Mouse (Mus musculus) heart, embryonic 13.5 days (tissue): ENCODE results near the gene I0C0044D17Rik. TPM values are rescaled to one million over a fixed set of nuclear protein-coding genes. Genes with fewer than 3 reads are reported as not detected.
A peak's percentile ranks its signal among the peaks of the same experiment; 100 is the strongest.

Experiments
- ATAC-seq: fragments of 200-750 bp; cut with Nextera tagmentation; 2 replicates; pipeline ENCODE4 v1.8.0; 2017; ENCODE audit warnings: moderate TSS enrichment; ENCODE audit not compliant: insufficient number of reproducible peaks, low FRiP score, low TSS enrichment; ENCODE audit errors: extremely low read depth
- H3K27ac ChIP-seq: fragments of 300-500 bp; sonication (generic); replicated peaks from 2 replicates; pipeline ENCODE4 v1.5.1; 2015; ENCODE audit warnings: moderate library complexity, mild to moderate bottlenecking, inconsistent platforms
- H3K27me3 ChIP-seq: fragments of 300-500 bp; sonication (generic); replicated peaks from 2 replicates; pipeline ENCODE4 v1.6.1; 2015; ENCODE audit warnings: mild to moderate bottlenecking, inconsistent platforms
- H3K36me3 ChIP-seq: fragments of 300-500 bp; sonication (generic); 2 replicates; pipeline ENCODE4 v1.6.1; 2015; ENCODE audit warnings: mild to moderate bottlenecking, inconsistent platforms
- H3K4me1 ChIP-seq: fragments of 300-500 bp; sonication (generic); 2 replicates; pipeline ENCODE4 v1.6.1; 2015; ENCODE audit warnings: inconsistent platforms
- H3K4me2 ChIP-seq: fragments of 300-500 bp; sonication (generic); 2 replicates; pipeline ENCODE4 v1.6.1; 2015; ENCODE audit warnings: inconsistent platforms, mild to moderate bottlenecking, moderate library complexity
- H3K4me3 ChIP-seq: fragments of 300-500 bp; sonication (generic); 2 replicates; pipeline ENCODE4 v1.5.1; 2015; ENCODE audit warnings: moderate library complexity, mild to moderate bottlenecking, inconsistent platforms
- H3K9ac ChIP-seq: fragments of 300-500 bp; sonication (generic); 2 replicates; pipeline ENCODE4 v1.6.1; 2015; ENCODE audit warnings: inconsistent platforms, mild to moderate bottlenecking, moderate library complexity
- H3K9me3 ChIP-seq: fragments of 300-500 bp; sonication (generic); 2 replicates; pipeline ENCODE4 v1.6.1; 2016; ENCODE audit warnings: inconsistent platforms
- WGBS: fragments of 180-500 bp; shearing (Covaris S2); methylation state at CpG from one replicate; pipeline ENCODE4 v1.1.7; 2015; ENCODE audit warnings: mixed read lengths; 5-methylcytosine and 5-hydroxymethylcytosine counted together
- polyA plus RNA-seq: library from polyadenylated mRNA; unstranded; fragments of >200 nt; fragmentation: Nextera tagmentation; extraction: Ambion mirVana; gene quantifications from 2 replicates; pipeline ENCODE4 v1.2.1, GENCODE M21; 2015

Gene I0C0044D17Rik
- polyA plus RNA-seq, 1 experiment from 2014 or later = not detected

DNA sequence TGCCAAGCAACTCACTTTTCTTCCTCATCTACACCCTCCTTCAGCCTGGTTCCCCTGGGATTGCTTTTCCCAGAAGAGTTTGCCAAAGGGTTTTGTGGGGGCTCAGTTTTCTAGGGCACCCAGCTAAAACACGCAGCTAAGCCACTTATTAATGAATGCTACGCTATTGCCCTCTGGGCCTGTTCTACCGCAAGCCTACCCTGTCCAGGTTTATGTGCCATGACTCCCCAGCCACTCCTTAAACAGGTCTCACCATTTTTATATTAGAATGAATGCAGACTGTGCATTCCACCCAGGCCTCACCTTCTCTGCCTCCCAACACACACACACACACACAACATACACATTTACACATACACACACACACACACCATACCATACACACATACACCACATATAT lies 593 bp downstream of the I0C0044D17Rik start:
- Histone ChIP-seq H3K9me3 (no peaks in the 10 kb centered on the region), H3K27ac (no peak overlapping the region), H3K4me3 (no peak overlapping the region), H3K4me1 (peaks cover 7% of the 10 kb centered on the region), H3K36me3 (no peaks in the 10 kb centered on the region), H3K27me3 (peaks cover 21% of the 10 kb centered on the region), H3K4me2 (no peak overlapping the region), H3K9ac (no peak overlapping the region)
- ATAC-seq = no peak
- WGBS = 92% methylated on average over 3 of the region's 3 CpGs

DNA sequence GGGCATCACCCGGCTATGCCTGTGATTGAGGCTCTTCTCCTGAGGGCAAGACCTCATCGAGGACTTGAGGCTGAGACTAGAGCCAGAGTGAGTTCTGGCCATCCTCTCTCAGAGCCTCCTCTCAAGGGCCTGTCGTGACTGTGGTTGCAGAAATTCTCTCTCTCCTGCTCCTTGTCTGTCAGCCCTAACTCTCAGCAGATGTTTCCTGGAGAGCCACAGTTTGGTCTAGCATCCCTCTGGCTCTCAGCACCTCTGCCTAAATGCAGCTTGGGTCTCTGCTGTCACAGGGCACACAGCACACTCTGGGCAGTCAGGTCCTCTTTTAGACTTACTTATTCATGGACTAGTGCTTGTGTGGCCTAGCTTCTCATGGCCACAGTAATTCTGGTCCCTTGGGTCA lies 1.2 kb downstream of the I0C0044D17Rik start:
- no peaks in the 10 kb centered on the region for H3K36me3 ChIP-seq
- H3K9me3 ChIP-seq = no peaks in the 10 kb centered on the region
- peaks cover 24% of the 10 kb centered on the region for H3K27me3 ChIP-seq
- H3K4me1 ChIP-seq = peaks cover 7% of the 10 kb centered on the region
- WGBS = 41% methylated on average over 3 of the region's 3 CpGs
- no peak for ATAC-seq
- no peak overlapping the region for H3K4me3 ChIP-seq
- no peak overlapping the region for H3K4me2 ChIP-seq
- no peak overlapping the region for H3K9ac ChIP-seq
- H3K27ac ChIP-seq = no peak overlapping the region

DNA sequence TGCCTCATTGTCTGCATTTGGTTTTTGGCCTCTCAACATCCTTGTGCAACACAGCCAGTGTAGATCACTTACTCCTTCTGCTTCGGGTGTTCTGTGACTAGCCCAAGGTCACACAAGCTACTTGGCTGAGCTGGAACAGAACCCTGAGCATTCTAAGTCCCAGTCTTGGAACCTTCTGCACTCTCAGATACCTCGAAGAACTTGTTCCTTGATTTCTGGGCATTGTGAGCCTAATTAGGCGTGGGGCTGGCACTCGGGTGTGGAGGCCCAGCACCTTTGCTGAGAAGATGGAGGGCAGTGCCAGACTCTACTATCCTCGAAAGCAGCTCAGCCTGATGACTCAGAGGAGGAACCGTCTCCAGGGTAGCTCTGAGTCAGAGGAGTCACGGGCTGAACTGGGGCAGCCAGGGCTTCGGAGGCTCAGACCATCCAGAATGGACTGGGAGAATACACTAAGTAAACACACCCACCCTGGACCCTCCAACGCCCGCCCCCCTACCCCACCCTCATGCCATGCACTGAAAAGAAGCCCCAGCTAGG lies 4.4 kb downstream of the I0C0044D17Rik start:
- Histone ChIP-seq H3K4me1 (peaks cover 11% of the 10 kb centered on the region), H3K9ac (no peak overlapping the region), H3K36me3 (no peaks in the 10 kb centered on the region), H3K27ac (no peak overlapping the region), H3K4me2 (no peak overlapping the region), H3K9me3 (no peaks in the 10 kb centered on the region), H3K4me3 (no peak overlapping the region), H3K27me3 (peaks cover 51% of the 10 kb centered on the region)
- 66% methylated on average over 10 of the region's 10 CpGs for WGBS
- no peak for ATAC-seq

DNA sequence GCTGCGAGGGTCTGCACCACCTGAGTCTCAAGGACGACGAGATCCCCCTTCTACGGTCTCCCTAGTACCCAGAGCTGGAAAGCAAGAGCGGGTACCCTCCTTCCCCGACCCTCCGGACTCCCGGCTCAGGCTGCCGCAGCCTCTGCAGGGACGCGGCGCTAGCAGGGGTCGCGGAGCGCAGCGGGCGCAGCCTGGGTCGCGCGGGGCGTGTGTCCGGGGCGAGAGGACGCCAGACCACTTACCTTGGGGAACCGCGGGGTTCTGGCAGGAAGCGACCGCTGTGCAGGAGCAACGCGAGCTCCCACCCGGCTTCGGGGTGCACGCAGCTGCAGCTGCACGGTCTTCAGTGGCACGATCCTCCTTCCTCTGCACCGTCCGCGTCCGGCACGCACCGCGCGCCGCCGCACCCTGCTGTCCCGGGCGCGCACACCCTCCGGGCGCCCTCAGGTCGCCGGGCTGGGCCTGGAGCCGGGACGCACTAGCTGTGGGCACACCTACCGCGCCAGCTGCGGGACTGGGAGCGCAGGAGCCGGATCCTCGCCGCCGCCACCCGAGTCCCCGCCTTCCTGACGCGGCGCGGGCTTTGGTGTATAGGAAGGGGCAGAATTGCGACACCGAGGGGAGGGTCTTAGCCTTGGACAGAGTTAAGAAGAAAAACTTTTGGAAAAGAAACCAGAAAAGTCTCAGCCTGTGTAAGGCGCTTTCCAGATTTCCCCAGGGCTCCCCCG lies 6.3 kb downstream of the I0C0044D17Rik start, which contains the start of gene Kank4:
Gene Kank4, minus strand, starts transcription at position 354 of the 728 bp plus-strand sequence.
- under 1% methylated on average over 70 of the region's 72 CpGs for WGBS
- Histone ChIP-seq H3K27ac (peak within 1 kb of the TSS; percentile 49), H3K27me3 (peaks cover 51% of the 10 kb centered on the region), H3K4me1 (peaks cover 11% of the 10 kb centered on the region), H3K36me3 (no peaks in the 10 kb centered on the region), H3K9me3 (no peaks in the 10 kb centered on the region), H3K9ac (peak within 1 kb of the TSS; percentile 87), H3K4me2 (peak within 1 kb of the TSS; percentile 96), H3K4me3 (peak within 1 kb of the TSS; percentile 82)
- ATAC-seq = peak; percentile 31; the same call in 1 of the 2 replicates

DNA sequence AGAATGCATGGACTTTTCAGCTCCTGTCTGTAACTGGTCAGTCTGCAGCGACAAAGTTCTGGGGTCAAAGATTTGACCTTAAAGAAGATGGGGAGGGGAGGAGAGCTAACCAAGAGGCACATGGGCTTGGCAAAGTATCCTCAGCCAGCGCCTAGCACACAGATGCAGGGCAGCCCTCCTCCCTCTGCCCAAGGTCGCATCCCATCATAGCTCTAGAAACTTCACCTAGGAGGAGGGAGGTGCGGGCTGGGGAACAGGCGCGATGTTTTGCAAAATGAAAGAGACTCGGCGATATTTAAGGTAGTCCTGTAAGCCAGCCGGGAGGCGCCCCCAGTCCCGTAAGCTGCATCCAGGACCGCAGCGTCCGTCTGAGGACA lies 6.8 kb downstream of the I0C0044D17Rik start:
- ATAC-seq = no peak
- H3K27ac ChIP-seq = no peak overlapping the region
- peaks cover 11% of the 10 kb centered on the region for H3K4me1 ChIP-seq
- H3K27me3 ChIP-seq = peaks cover 51% of the 10 kb centered on the region
- H3K9ac ChIP-seq = peak overlapping the region; percentile 87
- 2% methylated on average over 14 of the region's 14 CpGs for WGBS
- no peaks in the 10 kb centered on the region for H3K9me3 ChIP-seq
- peak overlapping the region; percentile 96 for H3K4me2 ChIP-seq
- no peaks in the 10 kb centered on the region for H3K36me3 ChIP-seq
- H3K4me3 ChIP-seq = peak overlapping the region; percentile 82

DNA sequence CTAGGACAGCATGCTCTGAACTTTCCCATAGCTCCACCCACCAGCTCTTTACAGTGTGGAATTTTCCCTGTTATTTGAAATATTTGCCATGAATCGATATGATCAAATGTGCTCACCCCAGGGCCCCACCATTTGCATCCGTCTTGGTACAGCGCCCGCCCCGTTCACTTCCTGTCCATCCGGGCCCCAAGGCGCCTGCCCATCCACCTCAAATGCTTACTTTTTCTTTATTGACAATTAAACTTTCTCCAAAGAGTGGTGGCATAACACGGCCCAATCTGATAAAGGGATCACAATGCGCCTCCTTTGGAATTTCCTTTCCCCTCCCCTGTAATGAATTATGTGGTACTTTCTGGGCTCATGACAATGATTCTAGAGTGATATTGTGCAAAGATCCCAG lies 17.3 kb downstream of the I0C0044D17Rik start:
- Histone ChIP-seq H3K27me3 (no peaks in the 10 kb centered on the region), H3K4me1 (peaks cover 25% of the 10 kb centered on the region), H3K27ac (no peak overlapping the region), H3K36me3 (no peaks in the 10 kb centered on the region), H3K4me2 (no peak overlapping the region), H3K9me3 (no peaks in the 10 kb centered on the region), H3K4me3 (no peak overlapping the region), H3K9ac (no peak overlapping the region)
- 81% methylated on average over 9 of the region's 9 CpGs for WGBS
- no peak for ATAC-seq

DNA sequence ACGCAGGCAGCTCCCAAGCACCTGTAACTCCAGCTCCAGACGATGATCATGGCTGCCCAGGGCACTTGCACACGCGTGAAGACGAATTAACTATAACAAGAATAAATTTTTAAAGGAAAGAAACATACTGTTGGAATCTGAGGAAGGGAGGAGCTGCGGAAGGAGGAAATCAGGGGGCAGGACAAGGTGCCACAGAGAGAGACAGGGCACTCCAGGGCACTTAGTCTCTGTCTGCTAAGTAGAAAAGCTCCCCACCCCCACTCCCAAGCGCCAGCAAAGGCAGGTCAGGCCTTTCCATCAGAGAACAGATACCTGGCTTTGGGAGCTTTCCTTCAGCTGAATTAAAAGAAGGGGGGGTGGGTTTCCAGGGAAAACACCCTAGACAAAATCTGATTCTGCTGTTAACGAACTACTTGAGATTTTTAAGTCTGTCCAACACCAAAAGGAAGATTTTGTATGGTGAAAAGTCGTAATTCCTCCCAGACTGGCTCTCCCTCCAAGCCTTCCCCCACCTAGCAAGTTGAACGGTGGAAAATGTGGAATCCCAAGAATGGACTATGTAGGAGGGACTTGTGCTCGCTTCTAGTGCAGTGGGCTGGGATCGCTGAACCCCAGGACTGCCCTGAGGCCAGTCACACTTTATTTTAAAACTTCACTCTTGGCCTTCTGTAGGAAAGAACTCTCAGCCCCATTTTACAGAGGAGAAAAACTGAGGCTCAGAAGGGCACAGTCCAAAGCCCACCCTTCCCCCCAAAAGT lies 18.2 kb downstream of the I0C0044D17Rik start:
- peak overlapping the region; percentile 0; the same call in 1 of the 2 replicates for H3K9ac ChIP-seq
- H3K27me3 ChIP-seq = no peaks in the 10 kb centered on the region
- no peaks in the 10 kb centered on the region for H3K9me3 ChIP-seq
- 41% methylated on average over 12 of the region's 12 CpGs for WGBS
- no peaks in the 10 kb centered on the region for H3K36me3 ChIP-seq
- H3K4me2 ChIP-seq = peak overlapping the region; percentile 16; the same call in 1 of the 2 replicates
- no peak overlapping the region for H3K4me3 ChIP-seq
- peaks cover 32% of the 10 kb centered on the region for H3K4me1 ChIP-seq
- H3K27ac ChIP-seq = peak overlapping the region; percentile 45
- no peak for ATAC-seq

DNA sequence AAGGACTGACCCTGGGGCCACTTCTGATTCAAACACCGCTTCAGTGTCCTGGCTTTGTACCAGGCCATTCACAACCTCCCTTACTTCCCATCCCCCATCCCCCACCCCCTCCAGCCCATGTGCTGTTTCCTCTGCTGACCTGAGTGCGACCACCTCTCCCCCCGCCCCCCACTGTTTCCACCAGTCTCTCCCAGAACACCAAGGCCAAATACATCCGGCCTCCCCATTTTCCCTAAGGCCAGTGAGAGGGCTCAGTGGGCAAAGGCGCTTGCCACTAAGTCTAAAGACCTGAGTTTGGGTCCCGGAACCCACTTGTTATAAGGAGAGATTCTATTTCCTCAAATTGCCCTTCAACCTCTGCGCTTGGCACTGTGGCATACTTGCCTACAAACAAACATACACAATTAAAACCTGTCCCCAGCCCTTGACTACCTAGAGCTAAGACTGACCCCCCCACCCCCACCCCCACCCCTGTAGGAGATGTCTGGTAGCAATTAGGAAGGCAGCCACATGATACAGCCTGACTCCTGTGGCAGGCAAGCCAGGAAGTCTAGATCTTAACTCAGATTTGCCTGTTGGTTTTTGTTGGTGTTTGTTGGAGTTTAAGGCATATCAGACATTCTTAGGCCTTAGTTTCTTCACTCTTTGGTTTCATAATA lies 19.0 kb downstream of the I0C0044D17Rik start:
- Histone ChIP-seq H3K36me3 (no peaks in the 10 kb centered on the region), H3K4me3 (no peak overlapping the region), H3K27me3 (no peaks in the 10 kb centered on the region), H3K9ac (no peak overlapping the region), H3K4me2 (no peak overlapping the region), H3K9me3 (no peaks in the 10 kb centered on the region), H3K4me1 (peaks cover 34% of the 10 kb centered on the region), H3K27ac (peak overlapping the region; percentile 45; the same call in 1 of the 2 replicates)
- 71% methylated on average over 7 of the region's 7 CpGs for WGBS
- ATAC-seq = no peak

DNA sequence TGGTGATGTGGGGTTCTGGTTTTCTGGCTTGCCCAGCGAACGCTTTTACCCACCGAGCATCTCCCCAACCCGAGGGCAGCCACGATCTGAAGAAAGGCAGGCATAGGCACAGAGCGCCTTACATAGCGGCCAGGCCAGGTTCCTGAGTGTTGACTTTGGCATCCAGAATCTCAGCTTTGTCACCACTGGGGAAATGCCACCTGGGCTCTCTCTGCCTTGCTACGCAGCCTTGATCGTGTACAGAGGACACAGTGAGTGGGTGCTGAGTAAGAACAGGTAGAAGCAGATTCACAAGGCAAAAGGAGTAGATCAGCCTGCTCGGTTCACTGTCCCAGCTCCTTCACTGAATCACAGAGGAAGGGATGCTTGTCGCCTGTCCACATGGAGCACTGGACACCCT lies 21.9 kb downstream of the I0C0044D17Rik start:
- H3K9ac ChIP-seq = no peak overlapping the region
- H3K4me1 ChIP-seq = peaks cover 43% of the 10 kb centered on the region
- H3K27ac ChIP-seq = no peak overlapping the region
- no peak for ATAC-seq
- H3K36me3 ChIP-seq = no peaks in the 10 kb centered on the region
- H3K9me3 ChIP-seq = no peaks in the 10 kb centered on the region
- no peaks in the 10 kb centered on the region for H3K27me3 ChIP-seq
- H3K4me3 ChIP-seq = no peak overlapping the region
- H3K4me2 ChIP-seq = no peak overlapping the region
- WGBS = 77% methylated on average over 11 of the region's 11 CpGs

DNA sequence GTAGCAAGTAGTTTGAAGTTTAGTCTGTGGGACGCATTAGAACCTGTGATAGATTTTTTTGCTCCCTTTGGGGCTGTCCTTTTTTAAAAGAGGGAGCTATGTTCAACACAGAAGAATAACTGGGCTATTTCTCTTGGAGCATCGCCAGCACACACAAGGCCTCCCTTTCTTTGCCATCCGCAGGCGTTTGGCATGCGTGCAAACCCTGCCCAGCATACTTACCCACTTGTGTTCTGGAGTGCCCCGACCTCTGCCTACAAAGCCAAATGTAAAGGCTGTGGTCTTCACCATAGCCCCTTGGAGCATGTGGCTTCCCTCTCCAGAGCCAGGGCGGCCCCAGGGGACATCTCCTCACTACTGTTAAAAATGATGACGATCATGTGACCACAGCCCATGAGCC lies 22.8 kb downstream of the I0C0044D17Rik start:
- 60% methylated on average over 8 of the region's 8 CpGs for WGBS
- no peak overlapping the region for H3K4me2 ChIP-seq
- H3K4me1 ChIP-seq = peaks cover 45% of the 10 kb centered on the region
- H3K4me3 ChIP-seq = no peak overlapping the region
- no peak for ATAC-seq
- H3K27me3 ChIP-seq = no peaks in the 10 kb centered on the region
- no peak overlapping the region for H3K9ac ChIP-seq
- no peaks in the 10 kb centered on the region for H3K9me3 ChIP-seq
- no peak overlapping the region for H3K27ac ChIP-seq
- H3K36me3 ChIP-seq = no peaks in the 10 kb centered on the region
